Mouse (Mus musculus): ENCODE data around the gene Vmn2r9. TPM values are rescaled to one million over a fixed set of nuclear protein-coding genes. Genes with fewer than 3 reads are reported as not detected.
"Not testable (repeated sequence)": the region's sequence is repeated elsewhere in the genome, so short reads cannot be mapped to it uniquely, and the experiment has no call there.

Gene Vmn2r9
- not detected in 2 replicates for polyA plus RNA-seq (2012; ENCODE audit: insufficient read depth, insufficient read length, low replicate concordance, missing spikeins)

DNA sequence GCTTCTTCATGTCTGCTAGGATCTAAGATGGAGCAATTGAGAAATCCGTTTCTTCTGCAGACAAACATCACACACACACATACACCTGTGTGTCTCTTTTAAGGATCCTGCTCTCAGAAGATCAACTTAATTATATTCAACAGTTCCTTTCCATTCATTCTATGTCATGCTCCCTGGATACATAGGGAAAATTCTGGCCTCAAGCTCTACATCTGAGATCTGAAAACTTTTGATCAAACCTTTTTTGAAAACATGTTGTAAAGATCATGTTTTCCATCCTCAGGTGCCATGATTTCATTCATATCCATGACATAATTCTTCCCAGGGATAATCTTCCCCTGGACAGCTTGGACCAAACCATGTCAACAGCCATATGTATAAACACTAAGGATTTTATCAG is at the start of gene Vmn2r9:
TSS of gene Vmn2r9 (minus strand) at position 101 of the 400 bp plus-strand sequence.
- not testable (repeated sequence) for H3K27ac ChIP-seq (ENCODE audit: insufficient read depth, low read depth, low read length); H3K4me1 ChIP-seq (ENCODE audit: control insufficient read depth, insufficient read depth, low read length); H3K4me3 ChIP-seq (ENCODE audit: insufficient read depth, low read depth, low read length)
- WGBS: 82% methylated on average over 1 of the region's 1 CpGs

DNA sequence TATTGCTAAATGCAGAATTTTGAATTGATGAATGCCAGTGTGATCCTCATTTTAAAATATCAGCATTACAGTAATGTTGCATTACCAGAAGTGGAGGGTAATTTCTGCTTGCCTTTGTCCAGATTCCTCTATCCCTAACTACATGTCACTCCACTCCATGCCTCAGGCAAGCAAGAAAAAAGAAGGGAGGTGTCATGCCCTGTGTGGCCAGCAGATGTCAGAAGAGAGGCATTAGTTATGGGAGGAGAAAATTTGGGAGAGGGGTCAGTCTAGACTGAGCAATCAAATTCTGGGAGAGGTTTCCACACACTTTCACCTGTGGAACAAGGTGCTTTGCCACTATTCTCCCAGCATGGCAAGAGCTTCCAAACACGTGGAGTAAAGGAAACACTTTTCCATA is 14.3 kb upstream of the Vmn2r9 start:
- 8% methylated on average over 1 of the region's 1 CpGs for WGBS
- H3K4me1 ChIP-seq (ENCODE audit: control insufficient read depth, insufficient read depth, low read length); H3K27ac ChIP-seq (ENCODE audit: insufficient read depth, low read depth, low read length); H3K4me3 ChIP-seq (ENCODE audit: insufficient read depth, low read depth, low read length): not testable (repeated sequence)

DNA sequence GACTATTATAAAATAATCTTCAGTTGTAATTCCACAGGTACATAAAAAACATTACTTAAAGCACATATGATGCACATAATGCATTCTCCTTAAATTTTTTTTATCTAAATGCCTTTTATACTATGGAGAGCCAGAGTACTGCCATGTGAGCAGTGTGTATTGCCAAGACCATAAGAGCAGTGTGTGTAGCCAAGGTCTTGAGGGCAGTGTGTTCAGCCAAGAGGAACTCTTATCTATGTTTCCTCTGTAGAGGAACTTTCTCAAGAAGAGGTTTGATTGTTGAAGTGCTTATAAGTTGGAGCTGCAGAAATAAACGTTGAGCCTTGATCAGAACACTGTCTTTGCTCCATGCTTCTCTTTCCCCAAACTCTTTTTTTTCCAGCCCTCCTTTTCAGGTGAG is 2.9 kb downstream of the Vmn2r9 start:
- H3K4me1 ChIP-seq (ENCODE audit: control insufficient read depth, insufficient read depth, low read length): no peaks in the 10 kb centered on the region
- WGBS: 41% methylated on average over 1 of the region's 1 CpGs

DNA sequence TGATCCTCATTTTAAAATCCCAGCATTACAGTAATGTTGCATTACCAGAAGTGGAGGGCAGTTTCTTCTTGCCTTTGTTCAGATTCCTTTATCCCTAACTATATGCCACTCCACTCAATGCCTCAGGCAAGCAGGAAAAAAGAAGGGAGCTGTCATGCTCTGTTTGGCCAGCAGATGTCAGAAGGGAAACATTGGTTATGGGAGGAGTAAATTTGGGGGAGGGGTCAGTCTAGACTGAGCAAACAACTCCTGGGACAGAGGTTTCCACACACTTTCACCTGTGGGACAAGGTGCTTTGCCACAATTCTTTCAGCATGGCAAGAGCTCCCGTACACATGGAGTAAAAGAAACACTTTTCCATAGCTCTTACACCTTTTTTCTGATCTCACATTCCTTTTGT is 16.2 kb downstream of the Vmn2r9 start:
- 80% methylated on average over 1 of the region's 1 CpGs for WGBS
- Histone ChIP-seq H3K4me3 (ENCODE audit: insufficient read depth, low read depth, low read length) (no peak overlapping the region), H3K27ac (ENCODE audit: insufficient read depth, low read depth, low read length) (no peak overlapping the region), H3K4me1 (ENCODE audit: control insufficient read depth, insufficient read depth, low read length) (no peaks in the 10 kb centered on the region)
- TF ChIP-seq POLR2A (IDR thresholded peaks at IDR 0.05; ENCODE audit: insufficient read depth, low read depth, low read length) (no peak), CTCF (IDR thresholded peaks at IDR 0.05; ENCODE audit: insufficient read depth, low read depth, low read length) (no peak)

More for the DNA sequence above, 2.9 kb downstream of the Vmn2r9 start:
- Histone ChIP-seq H3K4me3 (ENCODE audit: insufficient read depth, low read depth, low read length) (no peak overlapping the region), H3K27ac (ENCODE audit: insufficient read depth, low read depth, low read length) (no peak overlapping the region)
- TF ChIP-seq CTCF (IDR thresholded peaks at IDR 0.05; ENCODE audit: insufficient read depth, low read depth, low read length): no peak
- no peak for TF ChIP-seq POLR2A (IDR thresholded peaks at IDR 0.05; ENCODE audit: insufficient read depth, low read depth, low read length)

DNA sequence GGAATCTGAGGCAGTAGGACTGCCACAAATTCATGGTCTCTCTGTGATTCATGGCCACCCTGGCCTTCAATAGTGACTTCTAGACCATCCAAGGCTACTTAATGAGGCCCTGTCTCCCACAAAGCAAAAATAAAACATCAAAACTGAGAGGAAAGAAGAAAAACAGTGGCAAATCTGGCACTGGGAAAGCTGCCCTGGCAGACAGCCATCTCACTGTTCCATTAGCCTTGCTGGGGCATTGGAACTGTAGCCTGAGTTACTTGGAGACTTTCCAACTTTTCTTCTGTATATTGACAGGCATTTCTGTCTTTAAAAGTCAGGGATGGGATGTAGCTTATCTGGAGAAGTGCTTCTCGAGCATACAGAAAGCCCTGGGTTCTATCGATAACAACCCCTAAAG is 29.1 kb downstream of the Vmn2r9 start:
- WGBS: 67% methylated on average over 2 of the region's 2 CpGs
- H3K4me3 ChIP-seq (ENCODE audit: insufficient read depth, low read depth, low read length): no peak overlapping the region

DNA sequence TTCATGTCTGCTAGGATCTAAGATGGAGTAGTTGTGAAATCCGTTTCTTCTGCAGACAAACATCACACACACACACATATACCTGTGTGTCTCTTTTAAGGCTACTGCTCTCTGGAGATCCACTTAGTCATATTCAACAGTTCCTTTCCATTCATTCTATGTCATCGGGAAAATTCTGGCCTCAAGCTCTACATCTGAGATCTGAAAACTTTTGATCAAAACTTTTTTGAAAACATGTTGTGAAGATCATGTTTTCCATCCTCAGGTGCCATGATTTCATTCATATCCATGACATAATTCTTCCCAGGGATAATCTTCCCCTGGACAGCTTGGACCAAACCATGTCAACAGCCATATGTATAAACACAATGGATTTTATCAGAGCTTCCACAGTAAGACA is 43.7 kb downstream of the Vmn2r9 start, which contains the start of gene Vmn2r8:
TSS of gene Vmn2r8 (minus strand) at position 101 of the 400 bp plus-strand sequence.
- not testable (repeated sequence) for H3K27ac ChIP-seq (ENCODE audit: insufficient read depth, low read depth, low read length); H3K4me1 ChIP-seq (ENCODE audit: control insufficient read depth, insufficient read depth, low read length); H3K4me3 ChIP-seq (ENCODE audit: insufficient read depth, low read depth, low read length)
- 78% methylated on average over 2 of the region's 2 CpGs for WGBS

More for the DNA sequence above, 29.1 kb downstream of the Vmn2r9 start:
- TF ChIP-seq CTCF (IDR thresholded peaks at IDR 0.05; ENCODE audit: insufficient read depth, low read depth, low read length) (no peak), POLR2A (IDR thresholded peaks at IDR 0.05; ENCODE audit: insufficient read depth, low read depth, low read length) (no peak)
- H3K4me1 ChIP-seq (ENCODE audit: control insufficient read depth, insufficient read depth, low read length): no peaks in the 10 kb centered on the region
- no peak overlapping the region for H3K27ac ChIP-seq (ENCODE audit: insufficient read depth, low read depth, low read length)

DNA sequence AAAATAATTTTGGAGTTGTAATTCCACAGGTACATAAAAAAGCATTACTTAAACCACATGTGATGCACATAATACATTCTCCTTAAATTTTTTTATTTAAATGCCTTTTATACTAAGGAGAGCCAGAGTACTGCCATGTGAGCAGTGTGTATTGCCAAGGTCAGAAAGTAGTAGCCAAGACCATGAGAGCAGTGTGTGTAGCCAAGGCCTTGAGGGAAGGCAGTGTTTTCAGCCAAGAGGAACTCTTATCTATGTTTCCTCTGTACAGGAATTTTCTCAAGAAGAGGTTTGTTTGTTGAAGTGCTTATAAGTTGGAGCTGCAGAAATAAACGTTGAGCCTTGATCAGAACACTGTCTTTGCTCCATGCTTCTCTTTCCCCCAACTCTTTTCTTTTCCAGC is 48.8 kb downstream of the Vmn2r9 start:
- Histone ChIP-seq H3K4me1 (ENCODE audit: control insufficient read depth, insufficient read depth, low read length) (no peaks in the 10 kb centered on the region), H3K27ac (ENCODE audit: insufficient read depth, low read depth, low read length) (no peak overlapping the region), H3K4me3 (ENCODE audit: insufficient read depth, low read depth, low read length) (no peak overlapping the region)
- no peak for TF ChIP-seq CTCF (IDR thresholded peaks at IDR 0.05; ENCODE audit: insufficient read depth, low read depth, low read length)
- 55% methylated on average over 1 of the region's 1 CpGs for WGBS

DNA sequence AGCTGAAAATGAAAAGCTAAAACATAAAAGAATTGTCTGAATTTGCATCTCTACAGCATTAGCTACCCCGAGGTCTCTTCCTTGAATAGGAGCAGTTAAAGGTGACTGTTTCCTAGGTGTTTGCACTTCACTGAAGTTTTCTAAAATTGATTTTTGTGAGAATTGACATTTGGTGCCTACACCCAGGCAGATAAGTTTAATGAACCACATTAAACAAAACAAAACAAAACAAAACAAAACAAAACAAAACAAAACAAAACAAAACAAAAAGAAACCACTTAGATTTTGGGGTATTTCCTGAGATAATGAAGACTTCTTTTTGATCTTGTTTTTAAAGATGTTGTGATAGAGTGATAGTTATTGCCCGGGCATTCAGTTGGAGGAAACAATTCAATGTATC is 57.1 kb downstream of the Vmn2r9 start, which contains the start of gene Tmed11:
TSS of gene Tmed11 (minus strand) at position 101 of the 400 bp plus-strand sequence.
- not testable (repeated sequence) for H3K4me1 ChIP-seq (ENCODE audit: control insufficient read depth, insufficient read depth, low read length); H3K27ac ChIP-seq (ENCODE audit: insufficient read depth, low read depth, low read length); H3K4me3 ChIP-seq (ENCODE audit: insufficient read depth, low read depth, low read length)
- WGBS: 42% methylated on average over 2 of the region's 2 CpGs

DNA sequence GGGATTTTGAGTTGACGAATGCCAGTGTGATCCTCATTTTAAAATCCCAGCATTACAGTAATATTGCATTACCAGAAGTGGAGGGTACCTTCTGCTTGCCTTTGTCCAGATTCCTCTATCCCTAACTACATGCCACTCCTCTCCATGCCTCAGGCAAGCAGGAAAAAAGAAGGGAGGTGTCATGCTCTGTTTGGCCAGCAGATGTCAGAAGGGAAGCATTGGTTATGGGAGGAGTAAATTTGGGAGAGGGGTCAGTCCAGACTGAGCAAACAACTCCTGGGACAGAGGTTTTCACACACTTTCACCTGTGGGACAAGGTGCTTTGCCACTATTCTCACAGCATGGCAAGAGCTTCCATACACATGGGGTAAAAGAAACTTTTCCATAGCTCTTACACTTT is 62.0 kb downstream of the Vmn2r9 start:
- not testable (repeated sequence) for H3K27ac ChIP-seq (ENCODE audit: insufficient read depth, low read depth, low read length); H3K4me3 ChIP-seq (ENCODE audit: insufficient read depth, low read depth, low read length); H3K4me1 ChIP-seq (ENCODE audit: control insufficient read depth, insufficient read depth, low read length)
- 44% methylated on average over 1 of the region's 1 CpGs for WGBS

Other genes starting within 250 kb of the Vmn2r9 start
- gene Gak, start 222.8 kb downstream of the Vmn2r9 start, polyA plus RNA-seq (2012; ENCODE audit: insufficient read depth, insufficient read length, low replicate concordance, missing spikeins): 581 TPM in 1 of 2 replicates, not detected in the other
- not detected in 2 replicates for gene Tmem175, start 222.8 kb downstream of the Vmn2r9 start, polyA plus RNA-seq (2012; ENCODE audit: insufficient read depth, insufficient read length, low replicate concordance, missing spikeins)
- gene Idua, start 192.3 kb downstream of the Vmn2r9 start, polyA plus RNA-seq (2012; ENCODE audit: insufficient read depth, insufficient read length, low replicate concordance, missing spikeins): not detected in 2 replicates
- gene Dgkq, start 182.9 kb downstream of the Vmn2r9 start, polyA plus RNA-seq (2012; ENCODE audit: insufficient read depth, insufficient read length, low replicate concordance, missing spikeins): not detected in 2 replicates
- not detected in 2 replicates for gene Slc26a1, start 177.0 kb downstream of the Vmn2r9 start, polyA plus RNA-seq (2012; ENCODE audit: insufficient read depth, insufficient read length, low replicate concordance, missing spikeins)
- gene Fgfrl1, start 160.2 kb downstream of the Vmn2r9 start, polyA plus RNA-seq (2012; ENCODE audit: insufficient read depth, insufficient read length, low replicate concordance, missing spikeins): not detected in 2 replicates
- gene Rnf212, start 77.6 kb downstream of the Vmn2r9 start, polyA plus RNA-seq (2012; ENCODE audit: insufficient read depth, insufficient read length, low replicate concordance, missing spikeins): not detected in 2 replicates
- not detected in 2 replicates for gene Tmed11, start 57.2 kb downstream of the Vmn2r9 start, polyA plus RNA-seq (2012; ENCODE audit: insufficient read depth, insufficient read length, low replicate concordance, missing spikeins)
- not detected in 2 replicates for gene Vmn2r8, start 43.8 kb downstream of the Vmn2r9 start, polyA plus RNA-seq (2012; ENCODE audit: insufficient read depth, insufficient read length, low replicate concordance, missing spikeins)
- not detected in 2 replicates for gene Vmn2r10, start 153.9 kb upstream of the Vmn2r9 start, polyA plus RNA-seq (2012; ENCODE audit: insufficient read depth, insufficient read length, low replicate concordance, missing spikeins)
- gene Vmn2r11, start 207.0 kb upstream of the Vmn2r9 start, polyA plus RNA-seq (2012; ENCODE audit: insufficient read depth, insufficient read length, low replicate concordance, missing spikeins): not detected in 2 replicates
- not detected in 2 replicates for gene Vmn2r12, start 245.3 kb upstream of the Vmn2r9 start, polyA plus RNA-seq (2012; ENCODE audit: insufficient read depth, insufficient read length, low replicate concordance, missing spikeins)

Data from olfactory bulb, adult 2 months (tissue).